Mouse (Mus musculus) neural tube, embryonic 12.5 days (tissue): ENCODE measurements around the gene Ppara. TPM values are rescaled to one million over a fixed set of nuclear protein-coding genes. Genes with fewer than 3 reads are reported as not detected.

Source experiments
- ATAC-seq: fragments of 200-750 bp; cut with Nextera tagmentation; 2 replicates; pipeline ENCODE4 v1.8.0; 2017; ENCODE audit warnings: low read depth, mild to moderate bottlenecking, moderate TSS enrichment, moderate library complexity; ENCODE audit not compliant: low FRiP score
- H3K27ac ChIP-seq: fragments of 300-500 bp; sonication (generic); 2 replicates; pipeline ENCODE4 v1.5.1; 2016
- H3K27me3 ChIP-seq: fragments of 300-500 bp; sonication (generic); replicated peaks from 2 replicates; pipeline ENCODE4 v1.6.1; 2016; ENCODE audit warnings: mild to moderate bottlenecking
- H3K36me3 ChIP-seq: fragments of 300-500 bp; sonication (generic); 2 replicates; pipeline ENCODE4 v1.6.1; 2016; ENCODE audit warnings: mild to moderate bottlenecking
- H3K4me1 ChIP-seq: fragments of 300-500 bp; sonication (generic); 2 replicates; pipeline ENCODE4 v1.6.1; 2016
- H3K4me2 ChIP-seq: fragments of 300-500 bp; sonication (generic); replicated peaks from 2 replicates; pipeline ENCODE4 v1.6.1; 2016; ENCODE audit warnings: mild to moderate bottlenecking
- H3K4me3 ChIP-seq: fragments of 300-500 bp; sonication (generic); 2 replicates; pipeline ENCODE4 v1.5.1; 2016
- H3K9ac ChIP-seq: fragments of 300-500 bp; sonication (generic); 2 replicates; pipeline ENCODE4 v1.6.1; 2016; ENCODE audit warnings: mild to moderate bottlenecking
- H3K9me3 ChIP-seq: fragments of 300-500 bp; sonication (generic); 2 replicates; pipeline ENCODE4 v1.6.1; 2016; ENCODE audit warnings: mild to moderate bottlenecking
- WGBS: fragments of 180-500 bp; shearing (Covaris S2); methylation state at CpG from one replicate; pipeline ENCODE4 v1.1.7; 2016; 5-methylcytosine and 5-hydroxymethylcytosine counted together
- polyA plus RNA-seq: library from polyadenylated mRNA; unstranded; fragments of >200 nt; fragmentation: Nextera tagmentation; extraction: Ambion mirVana; gene quantifications from 2 replicates; pipeline ENCODE4 v1.2.1, GENCODE M21; 2016

Ppara gene
- polyA plus RNA-seq, 1 experiment from 2014 or later, result 1.1 TPM

DNA sequence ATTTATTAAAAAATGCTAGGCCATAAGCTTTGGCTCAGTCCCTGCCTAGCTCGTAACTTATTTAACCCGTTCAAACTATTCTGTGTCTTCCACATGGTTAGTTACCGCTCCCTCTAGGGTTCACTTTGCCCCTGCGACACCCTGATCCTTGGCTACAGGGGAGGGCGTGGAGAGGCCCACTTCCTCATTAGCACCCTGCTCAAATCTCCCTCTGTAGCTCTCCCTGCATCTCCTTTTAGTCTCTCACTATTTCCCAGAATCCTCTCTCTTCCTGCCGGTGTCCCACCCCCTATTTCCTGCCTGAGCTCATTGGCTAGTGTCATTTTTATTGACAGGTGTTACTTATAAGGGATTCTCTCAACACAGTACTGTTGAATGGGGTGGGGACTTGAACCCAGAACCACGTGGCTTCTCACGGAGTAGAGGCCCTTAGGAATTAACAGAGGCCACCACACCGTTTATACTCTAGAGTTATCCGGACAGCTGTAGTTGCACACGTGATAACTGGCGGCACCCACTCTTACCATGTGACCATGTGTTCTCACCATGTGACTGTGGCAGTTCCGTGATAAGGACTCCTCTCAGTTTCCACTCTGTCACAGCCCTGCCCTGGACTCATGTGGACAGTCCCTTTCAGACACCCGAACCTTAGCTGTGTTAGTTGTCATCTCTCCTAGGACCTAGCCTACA lies 36.3 kb upstream of the Ppara start:
- Histone ChIP-seq H3K9ac (no peak overlapping the region), H3K27me3 (0 out of 2 replicates have a peak, but pooled peaks cover 5% of the 10 kb centered on the region), H3K4me2 (no peak overlapping the region), H3K9me3 (no peaks in the 10 kb centered on the region), H3K27ac (no peak overlapping the region), H3K36me3 (peaks cover 95% of the 10 kb centered on the region), H3K4me1 (peaks cover 8% of the 10 kb centered on the region), H3K4me3 (no peak overlapping the region)
- no peak for ATAC-seq
- WGBS, result 88% methylated on average over 14 of the region's 14 CpGs

DNA sequence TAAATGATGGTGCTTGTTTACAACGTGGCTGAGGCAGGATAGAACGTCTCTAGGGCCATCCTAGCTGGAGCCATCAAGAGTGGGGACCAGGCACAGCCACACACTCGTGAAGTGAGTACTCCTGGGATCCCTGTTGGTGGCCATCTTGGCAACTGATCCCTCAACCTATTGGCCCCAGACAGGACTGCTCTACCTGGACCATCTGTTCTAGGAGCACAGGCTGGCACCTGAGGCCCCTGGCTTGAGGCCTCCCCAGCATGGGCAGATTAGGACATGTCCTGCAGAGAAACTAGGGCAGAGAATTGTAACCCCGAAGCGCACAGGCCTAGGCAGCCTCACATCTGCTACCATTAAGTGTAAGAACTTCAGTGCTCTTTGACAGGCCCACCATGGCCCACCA lies 35.3 kb upstream of the Ppara start:
- peaks cover 8% of the 10 kb centered on the region for H3K4me1 ChIP-seq
- no peak for ATAC-seq
- WGBS, result 70% methylated on average over 5 of the region's 5 CpGs
- no peaks in the 10 kb centered on the region for H3K9me3 ChIP-seq
- peaks cover 95% of the 10 kb centered on the region for H3K36me3 ChIP-seq
- H3K27me3 ChIP-seq, result 0 out of 2 replicates have a peak, but pooled peaks cover 5% of the 10 kb centered on the region
- H3K4me3 ChIP-seq, result no peak overlapping the region
- H3K27ac ChIP-seq, result no peak overlapping the region
- H3K4me2 ChIP-seq, result no peak overlapping the region
- no peak overlapping the region for H3K9ac ChIP-seq

GRCm38 (mm10) chr15:85699862-85700501 lies 34.8 kb upstream of the Ppara start:
- Histone ChIP-seq H3K4me2 (no peak overlapping the region), H3K27ac (no peak overlapping the region), H3K36me3 (peaks cover 95% of the 10 kb centered on the region), H3K27me3 (0 out of 2 replicates have a peak, but pooled peaks cover 5% of the 10 kb centered on the region), H3K9ac (no peak overlapping the region), H3K4me3 (no peak overlapping the region), H3K4me1 (peaks cover 8% of the 10 kb centered on the region), H3K9me3 (no peaks in the 10 kb centered on the region)
- ATAC-seq, result no peak
- 95% methylated on average over 13 of the region's 13 CpGs for WGBS

DNA sequence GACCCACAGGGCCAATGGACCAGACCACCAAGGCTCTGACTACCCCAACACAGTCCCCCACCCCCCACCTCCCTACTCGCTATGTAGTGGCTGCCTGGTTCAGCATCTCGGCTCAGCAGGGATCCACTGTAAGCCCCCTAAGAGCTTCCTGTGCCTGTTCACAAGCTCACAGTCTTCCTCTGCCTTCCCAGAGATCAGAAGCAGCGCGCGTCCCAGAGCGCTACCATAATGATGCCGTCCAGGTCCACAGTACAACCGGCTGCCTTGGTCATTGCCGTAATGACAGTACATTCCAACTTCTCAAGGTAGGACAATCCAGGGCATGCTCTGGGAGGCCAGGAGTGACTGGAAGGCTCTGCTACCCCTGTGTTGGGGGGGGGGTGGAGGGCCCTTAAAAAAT lies 34.1 kb upstream of the Ppara start:
- Histone ChIP-seq H3K4me2 (no peak overlapping the region), H3K4me1 (peaks cover 8% of the 10 kb centered on the region), H3K9me3 (no peaks in the 10 kb centered on the region), H3K4me3 (no peak overlapping the region), H3K27me3 (0 out of 2 replicates have a peak, but pooled peaks cover 2% of the 10 kb centered on the region), H3K9ac (no peak overlapping the region), H3K36me3 (peaks cover 95% of the 10 kb centered on the region), H3K27ac (no peak overlapping the region)
- no peak for ATAC-seq
- 87% methylated on average over 9 of the region's 9 CpGs for WGBS

DNA sequence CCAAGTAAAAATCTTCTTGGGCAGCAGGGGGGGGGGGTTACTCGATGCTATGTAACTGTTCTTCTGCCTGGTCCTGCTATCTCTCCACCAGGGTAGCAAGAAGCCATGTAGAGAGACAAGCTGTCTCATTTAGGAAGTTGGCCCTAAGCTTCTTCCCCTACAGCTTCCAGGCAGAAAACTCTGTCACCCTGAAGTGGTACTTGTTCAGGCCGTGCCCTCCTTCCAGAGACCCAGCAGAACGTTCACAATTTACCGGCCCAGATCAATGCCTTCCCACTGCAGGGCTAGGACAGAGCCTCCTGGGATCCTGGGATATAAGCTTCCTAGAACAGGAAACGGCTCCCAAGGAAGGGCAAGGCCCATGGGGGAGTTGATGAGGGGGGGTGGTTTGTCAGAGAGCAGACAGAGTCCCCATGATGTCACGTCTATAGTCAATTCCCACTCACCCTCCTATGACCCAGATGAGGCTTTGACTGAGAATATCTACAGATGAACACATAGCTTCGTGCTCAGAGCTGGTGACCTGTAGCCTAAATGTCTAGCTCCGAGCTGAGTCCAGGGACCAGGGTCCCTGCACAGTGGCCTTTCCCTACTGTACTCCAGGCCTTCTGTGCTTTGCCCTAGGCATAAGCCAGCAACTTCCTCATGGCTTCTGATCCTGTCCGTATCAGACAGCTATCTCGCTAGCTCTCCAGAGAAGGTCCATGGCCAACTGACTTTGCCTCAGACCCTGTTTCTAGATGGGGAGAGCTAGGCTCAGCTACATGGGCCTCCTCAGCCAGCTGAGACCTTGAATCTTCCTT lies 33.5 kb upstream of the Ppara start:
- Histone ChIP-seq H3K9ac (no peak overlapping the region), H3K27ac (no peak overlapping the region), H3K4me2 (no peak overlapping the region), H3K4me3 (no peak overlapping the region), H3K36me3 (peaks cover 95% of the 10 kb centered on the region), H3K4me1 (peaks cover 8% of the 10 kb centered on the region), H3K9me3 (no peaks in the 10 kb centered on the region), H3K27me3 (0 out of 2 replicates have a peak, but pooled peaks cover 2% of the 10 kb centered on the region)
- 82% methylated on average over 10 of the region's 10 CpGs for WGBS
- ATAC-seq, result no peak

DNA sequence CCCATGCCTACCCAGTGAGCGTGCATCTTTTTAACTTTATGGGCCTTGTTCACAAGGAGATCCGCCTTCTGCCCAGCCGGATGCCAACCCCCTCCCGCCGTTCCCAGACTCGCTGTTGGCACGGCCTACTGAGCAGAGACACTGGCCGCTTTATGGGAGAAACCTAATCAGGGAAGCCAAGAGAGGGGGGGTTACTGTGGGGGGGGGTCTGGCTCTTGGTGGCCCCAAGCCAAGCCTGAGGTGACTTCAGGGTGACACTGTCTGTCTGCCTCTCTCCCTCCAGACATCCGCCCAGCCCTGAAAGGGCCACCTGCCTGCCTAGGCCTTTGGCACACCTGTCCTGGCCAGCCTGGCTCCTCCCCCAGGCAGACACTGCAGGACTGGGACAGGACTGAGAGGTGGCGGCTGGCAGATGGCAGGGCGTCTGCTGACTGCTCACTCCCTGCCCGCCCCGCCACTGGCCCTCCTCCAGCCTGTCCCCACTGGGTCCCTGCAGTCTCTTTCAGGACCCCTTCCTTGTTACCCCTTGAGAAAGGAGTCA lies 32.3 kb upstream of the Ppara start:
- Histone ChIP-seq H3K27ac (peak overlapping the region; percentile 42; the same call in 1 of the 2 replicates), H3K4me1 (peaks cover 8% of the 10 kb centered on the region), H3K4me3 (no peak overlapping the region), H3K36me3 (peaks cover 95% of the 10 kb centered on the region), H3K9ac (0 out of 2 replicates have a peak overlapping the region, but pooled peaks have one; percentile 17), H3K4me2 (no peak overlapping the region), H3K9me3 (no peaks in the 10 kb centered on the region), H3K27me3 (0 out of 2 replicates have a peak, but pooled peaks cover 2% of the 10 kb centered on the region)
- 69% methylated on average over 13 of the region's 13 CpGs for WGBS
- peak; percentile 68 for ATAC-seq

GRCm38 (mm10) chr15:85703194-85703641 lies 31.6 kb upstream of the Ppara start:
- peaks cover 90% of the 10 kb centered on the region for H3K36me3 ChIP-seq

GRCm38 (mm10) chr15:85703858-85704257 lies 30.9 kb upstream of the Ppara start:
- no peak overlapping the region for H3K4me2 ChIP-seq
- ATAC-seq, result no peak
- WGBS, result 91% methylated on average over 4 of the region's 4 CpGs
- no peaks in the 10 kb centered on the region for H3K9me3 ChIP-seq
- H3K27ac ChIP-seq, result no peak overlapping the region
- H3K36me3 ChIP-seq, result peaks cover 83% of the 10 kb centered on the region
- H3K4me3 ChIP-seq, result no peak overlapping the region
- peaks cover 8% of the 10 kb centered on the region for H3K4me1 ChIP-seq
- 0 out of 2 replicates have a peak, but pooled peaks cover 2% of the 10 kb centered on the region for H3K27me3 ChIP-seq
- no peak overlapping the region for H3K9ac ChIP-seq

More at GRCm38 (mm10) chr15:85703194-85703641, 31.6 kb upstream of the Ppara start:
- Histone ChIP-seq H3K9me3 (no peaks in the 10 kb centered on the region), H3K27me3 (0 out of 2 replicates have a peak, but pooled peaks cover 2% of the 10 kb centered on the region), H3K4me2 (no peak overlapping the region), H3K27ac (peak overlapping the region; percentile 42; the same call in 1 of the 2 replicates), H3K4me1 (peaks cover 8% of the 10 kb centered on the region), H3K4me3 (no peak overlapping the region), H3K9ac (no peak overlapping the region)
- no peak; the same call in 1 of the 2 replicates for ATAC-seq
- WGBS, result 71% methylated on average over 11 of the region's 11 CpGs

DNA sequence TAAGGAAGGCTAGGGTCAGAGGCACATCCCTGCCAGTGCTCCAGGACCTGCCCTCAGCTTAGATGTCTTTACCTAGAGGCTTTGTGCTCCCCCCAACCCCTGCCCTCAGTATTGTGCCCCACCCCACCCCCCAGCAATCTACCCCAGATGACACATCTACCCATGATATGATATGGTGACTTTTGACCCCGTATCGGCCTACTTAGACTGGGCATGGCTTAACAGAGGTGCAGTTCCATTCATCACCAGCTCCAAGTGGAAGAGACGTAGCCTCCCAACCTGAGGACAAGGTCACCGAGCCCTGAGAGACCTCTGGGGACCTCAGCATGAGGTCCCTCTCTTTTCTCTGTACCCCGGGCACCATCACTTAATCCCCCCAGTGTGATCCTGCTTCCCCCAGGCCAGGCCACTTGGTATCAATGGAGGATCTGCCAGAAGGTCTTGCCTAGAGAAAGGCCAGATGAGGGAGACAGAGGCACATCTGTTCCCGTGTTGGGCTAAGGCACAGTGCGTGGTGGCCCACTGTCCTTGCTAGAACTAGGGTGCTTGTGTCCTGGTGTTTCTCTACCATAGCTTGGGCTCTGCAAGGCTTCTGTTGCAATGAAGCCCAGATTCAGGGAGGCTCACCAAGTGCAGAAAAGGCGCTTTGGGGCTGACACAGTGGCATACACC lies 30.3 kb upstream of the Ppara start:
- Histone ChIP-seq H3K9ac (no peak overlapping the region), H3K4me3 (no peak overlapping the region), H3K4me1 (peaks cover 9% of the 10 kb centered on the region), H3K4me2 (no peak overlapping the region), H3K27ac (no peak overlapping the region), H3K36me3 (peaks cover 77% of the 10 kb centered on the region), H3K9me3 (no peaks in the 10 kb centered on the region), H3K27me3 (0 out of 2 replicates have a peak, but pooled peaks cover 2% of the 10 kb centered on the region)
- no peak for ATAC-seq
- 90% methylated on average over 8 of the region's 8 CpGs for WGBS

DNA sequence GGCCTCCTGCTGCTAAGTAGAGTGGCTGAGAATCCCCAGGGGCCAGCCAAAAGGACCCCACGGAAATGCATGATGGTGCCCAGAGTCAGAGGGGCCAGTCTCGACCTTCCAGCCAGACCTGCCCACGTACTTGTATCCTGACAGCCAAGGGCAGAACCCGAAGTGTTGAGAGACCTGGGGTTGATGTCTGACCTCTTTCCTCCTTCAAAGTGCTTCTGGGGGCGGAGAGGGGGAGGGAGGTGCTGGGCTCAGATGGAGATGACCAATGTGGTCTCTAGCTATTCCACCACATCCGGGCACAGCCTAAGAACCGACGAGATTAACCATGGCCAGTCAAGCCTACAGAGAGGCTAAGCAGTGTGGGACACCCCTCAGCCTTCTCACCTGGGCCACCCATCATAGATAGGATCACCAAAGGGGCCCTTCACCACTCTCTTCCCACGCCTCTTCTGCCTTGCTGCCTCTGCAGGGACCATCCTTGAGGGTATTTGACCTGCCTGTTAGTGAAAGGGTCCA lies 29.7 kb upstream of the Ppara start:
- peaks cover 73% of the 10 kb centered on the region for H3K36me3 ChIP-seq
- H3K4me2 ChIP-seq, result no peak overlapping the region
- 0 out of 2 replicates have a peak, but pooled peaks cover 1% of the 10 kb centered on the region for H3K27me3 ChIP-seq
- WGBS, result 91% methylated on average over 9 of the region's 9 CpGs
- ATAC-seq, result no peak
- no peaks in the 10 kb centered on the region for H3K9me3 ChIP-seq
- H3K4me1 ChIP-seq, result peaks cover 14% of the 10 kb centered on the region
- H3K4me3 ChIP-seq, result no peak overlapping the region
- H3K9ac ChIP-seq, result no peak overlapping the region
- no peak overlapping the region for H3K27ac ChIP-seq
